Mouse (Mus musculus) forelimb bud, embryonic 11.5 days (tissue): ENCODE results near the gene Spats2.

Experiments used
- DNase-seq: peaks from one replicate; pipeline ENCODE4 v3.0.0-alpha.2; 2012; ENCODE audit warnings: low read depth, low spot score

The Spats2 gene

DNA sequence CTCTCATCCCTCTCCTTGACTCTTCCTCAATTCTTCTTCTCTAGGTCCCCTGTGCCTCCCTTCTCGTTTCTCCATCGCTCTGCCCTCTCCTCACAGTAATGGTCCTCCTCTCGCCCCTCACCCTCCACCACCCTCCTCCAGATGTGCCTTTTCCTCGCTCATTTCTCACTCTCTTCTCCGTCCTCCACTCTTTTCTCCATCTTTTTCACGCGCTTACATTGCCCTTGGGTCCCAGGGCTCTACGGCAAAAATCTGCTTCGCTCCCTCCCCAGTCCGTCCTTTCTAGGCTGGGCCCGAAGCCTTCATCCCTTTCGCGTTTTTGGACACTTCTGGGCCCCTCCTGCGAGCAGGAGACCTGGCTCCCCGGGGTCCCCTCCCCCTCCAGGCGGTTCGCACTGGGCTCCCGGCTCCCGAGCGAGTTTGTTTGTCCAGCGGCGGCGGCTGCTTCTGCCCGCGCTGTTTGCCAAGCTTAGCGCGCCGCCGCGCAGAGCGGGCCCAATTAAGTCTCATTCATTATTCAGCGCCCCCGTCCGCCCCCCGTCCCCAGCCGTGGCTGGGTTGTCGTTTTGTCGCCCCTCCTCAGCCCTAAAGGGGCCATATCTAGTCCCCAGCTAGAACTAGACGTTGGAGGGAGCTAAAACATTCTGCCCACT is 27.8 kb upstream of the Spats2 start:
- no peak for DNase-seq

DNA sequence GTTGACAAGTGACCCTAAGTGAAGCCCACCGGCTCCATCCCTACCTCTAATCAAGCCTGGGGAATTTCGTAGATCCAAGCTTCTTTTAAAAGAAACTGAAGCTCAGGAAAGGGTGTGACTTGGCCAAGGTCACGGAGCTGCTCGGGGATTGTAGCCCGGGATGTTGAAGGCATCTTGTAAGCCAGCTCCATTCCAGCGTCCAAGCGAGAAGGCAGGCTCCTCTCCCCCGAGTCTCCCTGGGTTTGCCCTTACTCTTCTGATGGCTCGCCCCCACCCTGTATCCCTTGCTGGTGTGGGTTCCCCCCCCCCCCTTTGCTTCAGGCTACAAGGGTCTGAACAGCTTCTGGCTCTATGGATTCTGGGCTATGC is 27.2 kb upstream of the Spats2 start:
- DNase-seq = no peak

DNA sequence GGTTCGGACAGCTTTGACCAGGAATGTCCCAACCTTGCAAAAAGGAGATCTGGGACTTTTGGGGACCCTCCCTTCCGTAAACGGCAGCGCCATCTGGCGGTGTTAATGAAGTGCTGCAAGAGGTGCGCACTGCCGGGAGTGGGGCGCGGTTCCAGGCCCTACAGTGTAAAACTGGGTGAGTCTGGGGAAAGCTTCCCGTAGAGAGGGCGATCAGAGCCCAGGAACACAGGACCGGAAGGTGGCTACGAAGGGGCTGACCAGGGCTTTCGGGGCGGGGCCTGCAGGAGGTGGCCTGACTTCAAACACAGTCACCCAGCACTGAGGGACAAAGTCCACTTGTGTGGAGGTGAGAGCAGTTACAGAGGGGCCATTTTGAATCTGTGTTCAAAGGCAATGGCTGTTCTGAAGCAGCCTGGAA is 26.6 kb upstream of the Spats2 start:
- peak; percentile 69 for DNase-seq

DNA sequence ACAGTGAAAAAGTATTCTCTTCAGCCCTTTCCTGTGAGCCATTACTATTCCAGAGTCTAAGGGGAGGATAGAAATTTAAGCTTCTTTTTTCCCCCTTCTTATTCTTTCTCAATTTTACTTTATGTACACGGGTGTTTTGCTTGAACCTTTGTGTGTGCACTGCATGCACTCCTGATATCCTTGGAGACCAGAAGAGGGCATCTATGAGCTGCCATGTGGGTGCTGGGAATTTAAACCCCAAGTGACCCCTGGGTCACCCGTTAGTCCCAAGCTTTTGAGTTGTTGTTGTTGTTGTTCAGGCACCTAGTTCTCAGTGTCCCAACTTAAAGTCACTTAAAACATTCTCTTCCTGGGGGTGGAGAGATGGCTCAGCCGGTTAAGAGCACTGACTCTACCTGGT is 25.7 kb upstream of the Spats2 start:
- DNase-seq = no peak

DNA sequence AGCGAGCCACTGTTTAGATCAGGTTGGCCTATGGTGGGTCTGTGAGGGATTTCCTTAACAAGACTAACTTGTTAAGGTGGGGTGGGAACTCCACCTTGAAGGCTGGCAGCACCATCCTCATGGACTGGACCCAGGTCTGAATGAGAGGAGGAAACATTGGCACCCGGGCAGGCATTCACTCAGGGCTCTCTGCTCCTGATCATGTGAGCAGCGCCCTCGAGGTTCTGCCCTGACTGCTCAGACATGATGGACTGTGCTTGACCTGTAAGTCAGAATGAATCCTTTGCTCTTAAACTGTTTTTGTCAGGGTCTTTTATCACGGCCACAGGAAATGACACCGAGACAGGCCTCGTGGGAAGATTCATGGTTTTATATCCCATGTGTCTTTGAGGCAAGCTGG is 20.5 kb upstream of the Spats2 start:
- no peak for DNase-seq

DNA sequence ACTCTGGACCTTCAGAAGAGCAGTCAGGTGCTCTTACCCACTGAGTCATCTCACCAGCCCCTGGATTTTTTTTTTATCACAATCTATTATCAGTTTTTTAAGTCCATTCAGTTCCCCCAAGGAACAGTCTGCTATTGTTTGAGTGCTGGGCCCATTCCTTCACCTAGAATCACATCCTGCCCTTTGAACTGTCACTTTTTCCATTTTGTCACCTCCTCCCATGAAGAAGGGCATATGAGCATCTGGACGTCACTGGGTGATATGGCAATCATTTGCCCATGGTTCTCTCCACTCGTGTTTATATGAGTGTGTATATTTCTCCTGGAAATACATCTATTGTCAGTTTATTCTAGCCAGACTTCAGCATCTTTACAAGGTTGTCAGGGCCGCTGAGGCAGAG is 17.9 kb upstream of the Spats2 start:
- no peak for DNase-seq

DNA sequence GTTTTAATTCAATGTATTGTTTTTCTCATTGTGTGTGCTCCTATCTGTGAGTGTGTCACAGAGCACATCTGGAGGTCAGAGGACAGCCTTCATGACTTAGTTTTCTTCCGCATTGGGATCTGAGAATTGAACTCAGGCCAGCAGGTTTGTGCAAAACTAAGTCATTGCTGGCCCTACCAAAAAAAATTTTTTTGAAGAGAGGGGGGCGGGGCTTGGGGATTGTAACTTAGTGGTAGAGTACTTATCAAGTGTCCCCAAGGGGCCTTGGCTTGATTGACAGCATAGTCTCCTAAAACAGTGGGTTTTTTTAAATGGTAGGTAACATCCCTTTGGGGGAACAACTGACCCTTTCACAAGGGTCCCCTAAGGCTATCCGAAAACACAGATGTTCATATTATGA is 14.6 kb upstream of the Spats2 start:
- DNase-seq = no peak

DNA sequence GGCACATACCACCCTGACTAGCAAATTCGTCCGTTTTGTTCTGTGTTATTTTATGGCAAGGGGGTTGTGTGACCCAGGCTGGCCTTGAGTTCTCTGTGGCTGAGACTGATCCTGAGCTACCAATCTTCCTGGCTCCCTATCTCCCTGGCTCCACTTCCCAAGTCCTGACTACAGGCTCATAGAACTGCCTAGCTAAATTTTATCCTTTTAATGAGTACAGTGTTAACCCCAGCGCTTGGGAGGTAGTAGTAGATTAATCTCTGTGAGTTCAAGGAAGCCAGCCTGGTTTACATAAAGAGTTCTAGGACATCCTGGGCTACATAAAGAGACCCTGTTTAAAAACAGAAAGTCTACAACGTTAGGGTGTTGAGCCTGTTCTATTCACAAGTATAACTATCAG is 13.9 kb upstream of the Spats2 start:
- DNase-seq = no peak

DNA sequence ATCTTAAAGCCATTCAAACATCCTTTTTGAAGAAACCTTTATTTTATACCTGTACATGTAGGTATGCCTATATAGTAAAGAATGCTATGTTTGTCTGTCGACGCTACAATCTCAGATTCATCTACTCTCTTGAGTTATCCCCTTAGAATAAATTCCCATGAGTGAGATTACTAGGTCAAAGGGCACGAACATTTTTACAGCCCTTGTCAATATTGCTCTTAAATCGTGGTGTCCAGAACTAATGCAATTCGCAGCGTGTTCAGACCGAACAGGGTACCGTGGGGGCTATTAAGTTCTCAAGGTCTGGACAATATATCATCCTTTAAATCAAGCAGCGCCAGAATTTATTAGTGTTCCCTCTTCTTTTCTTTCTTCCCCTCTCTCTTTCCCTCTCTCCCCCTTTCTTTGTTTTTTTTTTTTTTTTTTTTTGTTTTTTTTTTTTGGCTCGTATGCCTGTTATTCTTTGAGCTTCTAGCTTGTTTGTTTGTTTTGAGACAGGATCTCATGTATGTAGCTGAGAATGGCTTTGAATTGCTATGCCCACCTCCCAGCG is 12.8 kb upstream of the Spats2 start:
- no peak for DNase-seq

DNA sequence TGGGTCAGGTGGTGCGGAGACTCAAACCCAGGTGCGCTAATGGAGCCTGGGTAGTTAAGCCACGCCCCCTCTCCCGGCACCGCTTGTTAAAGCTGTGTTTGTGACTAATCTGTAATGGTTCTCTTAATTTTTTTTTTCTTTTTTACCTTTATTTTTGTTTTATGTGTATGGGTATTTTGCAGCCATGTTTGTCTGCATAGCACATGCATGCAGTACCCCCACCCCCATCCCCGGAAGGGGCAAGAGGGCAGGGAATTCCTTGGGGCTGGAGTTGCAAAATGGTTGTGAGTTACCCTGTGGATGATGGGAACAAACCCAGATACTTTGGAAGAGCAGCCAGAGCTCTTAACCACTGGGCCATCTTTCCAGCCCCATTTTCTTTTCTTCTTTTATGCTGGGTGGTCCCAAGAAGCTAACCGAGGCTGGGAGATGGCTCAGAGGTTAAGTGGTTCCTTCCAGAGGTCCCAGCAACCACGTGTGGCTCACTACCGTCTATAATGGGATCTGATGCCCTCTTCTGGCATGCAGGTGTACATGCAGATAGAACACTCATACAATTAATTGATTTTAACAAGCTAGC is 12.2 kb upstream of the Spats2 start:
- DNase-seq = no peak

DNA sequence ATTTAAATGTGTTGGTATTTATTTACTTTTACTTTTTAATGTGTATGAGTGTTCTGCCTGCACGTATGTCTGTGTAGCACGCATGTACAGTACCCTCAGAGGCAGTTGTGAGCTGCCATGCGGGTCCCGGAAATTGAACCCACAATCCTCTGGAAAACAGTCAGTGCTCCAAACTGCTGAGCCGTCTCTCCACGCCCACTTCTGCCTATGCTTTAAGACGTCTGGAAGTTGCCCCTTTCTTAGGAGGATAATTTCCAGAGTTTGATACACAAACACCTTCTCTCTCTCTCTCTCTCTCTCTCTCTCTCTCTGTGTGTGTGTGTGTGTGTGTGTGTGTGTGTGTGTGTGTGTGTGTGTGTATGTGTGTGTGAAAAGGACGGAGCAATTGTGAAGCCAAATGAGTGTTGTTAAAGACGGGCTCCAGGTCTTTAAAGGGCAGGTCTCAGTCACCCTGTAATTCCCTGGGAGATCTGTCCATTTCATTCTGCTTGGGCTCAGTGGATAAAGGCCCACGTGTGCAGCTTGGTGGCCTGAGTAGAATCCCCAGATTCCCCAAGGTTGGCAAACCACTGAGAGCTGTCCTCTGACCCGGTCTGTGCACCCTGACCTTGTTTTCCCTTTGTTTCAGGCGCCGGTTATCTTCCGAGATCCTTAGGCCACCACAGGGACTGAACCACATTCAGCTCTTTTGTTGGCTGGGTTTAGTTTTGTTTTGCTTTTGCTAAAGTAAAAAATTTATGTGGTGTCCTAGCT is 11.2 kb upstream of the Spats2 start:
- no peak for DNase-seq

DNA sequence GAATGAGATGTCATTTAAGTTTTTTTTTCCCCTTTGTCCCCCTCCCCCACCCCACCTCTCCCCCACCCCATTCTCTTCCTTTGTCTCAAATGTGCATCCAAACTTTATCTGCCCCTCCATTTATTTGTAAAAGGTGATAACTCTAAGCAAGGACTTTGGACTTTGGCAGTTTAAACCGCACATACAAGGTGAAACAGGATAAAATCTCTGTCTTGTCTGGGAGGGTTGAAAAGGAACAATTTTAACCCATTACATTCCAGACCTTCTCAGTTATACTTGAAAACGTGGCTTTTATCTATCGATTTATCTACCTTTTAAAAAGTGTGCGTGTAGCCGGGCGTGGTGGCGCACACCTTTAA is 10.7 kb upstream of the Spats2 start:
- DNase-seq = no peak

DNA sequence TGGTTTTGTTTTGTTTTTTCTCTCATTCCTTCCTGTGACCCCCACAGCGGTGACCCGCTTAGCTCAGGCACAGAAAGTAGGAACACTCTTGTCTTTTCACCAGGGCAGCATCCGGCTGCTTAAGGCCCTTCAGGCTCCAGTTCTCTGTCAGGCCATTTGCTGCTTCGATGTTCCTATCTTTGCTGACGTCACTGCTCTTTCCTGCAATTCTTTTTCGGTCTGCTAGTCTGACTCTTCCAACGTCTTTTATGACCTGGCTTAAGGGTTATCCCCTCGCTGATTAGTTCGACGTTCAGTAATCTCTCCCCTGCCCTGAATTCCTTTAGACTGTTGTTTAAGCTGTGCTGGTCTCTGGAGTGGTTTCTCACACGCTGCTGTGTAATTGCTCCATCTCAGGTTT is 9.2 kb upstream of the Spats2 start:
- no peak for DNase-seq

DNA sequence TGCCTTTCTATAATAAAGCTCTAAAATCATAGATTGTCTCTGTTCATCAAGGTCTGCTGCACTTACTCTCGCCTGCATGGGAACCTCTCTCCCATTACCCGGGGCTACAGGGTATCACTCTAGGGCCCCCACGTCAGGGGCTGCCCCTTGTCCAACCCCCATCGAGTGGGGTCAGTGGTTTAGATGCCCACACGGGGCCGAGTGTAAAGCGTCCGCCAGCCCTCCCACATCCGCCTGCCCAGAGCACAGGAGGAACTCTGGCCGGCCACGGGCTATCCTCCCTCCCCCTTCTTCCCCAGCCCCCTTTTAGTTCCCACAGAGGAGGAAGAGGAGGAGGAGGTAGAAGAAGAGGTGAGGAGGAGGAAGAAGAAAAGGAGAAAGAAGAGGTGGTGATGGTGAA is 4.9 kb upstream of the Spats2 start:
- no peak for DNase-seq

DNA sequence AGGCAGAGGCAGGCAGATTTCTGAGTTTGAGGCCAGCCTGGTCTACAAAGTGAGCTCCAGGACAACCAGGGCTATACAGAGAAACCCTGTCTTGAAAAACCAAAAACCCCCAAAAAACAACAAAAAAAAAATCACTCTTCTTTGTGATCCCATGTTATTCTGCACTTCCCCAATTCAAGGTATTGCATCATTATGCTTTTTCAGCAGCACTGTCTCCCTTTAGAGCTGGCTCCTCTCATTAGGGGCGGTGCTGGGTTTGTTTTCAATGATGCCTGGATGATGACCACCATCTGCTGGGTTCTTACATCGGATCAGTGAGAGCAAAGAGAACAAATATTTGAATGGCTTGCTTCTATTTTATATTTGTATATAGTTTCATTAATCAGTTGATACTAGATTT is 3.1 kb upstream of the Spats2 start:
- no peak for DNase-seq

DNA sequence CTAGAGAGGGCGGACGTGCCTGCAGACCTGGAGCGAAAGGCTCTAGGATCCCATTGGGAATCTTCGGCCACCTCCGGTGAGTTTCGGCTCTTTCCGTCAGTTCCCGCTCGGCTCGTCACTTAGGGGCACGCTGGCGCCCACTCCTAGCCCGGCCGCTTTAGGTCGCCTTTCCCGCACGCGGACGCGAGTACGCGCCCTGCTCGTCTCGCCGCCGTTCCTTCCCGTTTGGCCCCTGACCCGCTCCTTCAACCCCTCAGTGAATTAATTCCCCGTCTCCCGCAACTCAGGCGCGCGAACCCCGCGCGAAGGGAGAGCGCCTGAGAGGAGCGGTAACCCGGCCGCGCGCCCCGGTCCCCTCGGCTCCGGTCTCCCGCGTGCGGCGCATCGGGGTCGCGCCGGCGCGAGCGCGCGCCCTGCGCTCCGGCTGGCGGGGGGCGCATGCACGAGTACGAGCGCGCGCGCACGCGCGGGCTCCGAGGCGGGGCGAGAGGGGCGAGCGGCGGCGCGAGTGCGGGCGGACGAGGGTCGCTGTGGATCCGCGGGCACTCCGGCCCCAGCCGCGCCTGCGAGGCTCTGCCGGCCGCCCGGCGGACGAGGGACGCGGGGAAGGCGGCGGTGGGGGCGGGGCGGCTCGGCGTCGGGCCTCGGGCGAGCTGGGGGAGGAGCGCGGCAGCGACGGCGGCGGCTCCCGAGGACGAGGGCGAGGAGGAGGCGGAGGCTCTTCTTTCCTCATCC is 532 bp downstream of the Spats2 start:
- peak; percentile 95 for DNase-seq

DNA sequence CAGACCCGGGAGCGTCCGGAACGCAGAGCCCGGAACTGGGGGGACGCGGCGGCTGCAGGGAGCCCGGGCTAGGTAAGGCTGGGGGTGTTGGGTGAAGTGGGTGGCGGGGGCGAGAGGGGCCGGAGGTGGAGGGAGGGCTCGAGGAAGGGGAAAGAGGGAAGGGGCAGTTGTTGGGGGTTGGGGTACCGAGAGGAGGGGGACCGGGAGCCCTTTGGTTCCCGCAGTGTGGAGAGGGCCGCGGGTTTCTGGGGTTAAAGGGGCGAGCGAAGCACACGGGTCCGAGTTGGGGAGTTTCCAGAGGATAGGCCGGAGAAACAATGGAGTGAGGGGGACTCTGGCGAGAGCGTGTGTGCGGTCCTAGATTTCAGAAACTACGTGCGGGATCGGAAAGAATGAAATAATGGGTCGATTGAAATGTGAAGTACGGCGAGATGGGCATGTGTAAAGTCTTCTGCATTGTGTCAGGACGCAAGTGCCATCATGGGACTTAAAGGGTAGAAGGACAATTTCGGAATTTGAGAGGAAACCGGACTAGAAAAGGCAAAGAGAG is 1.2 kb downstream of the Spats2 start:
- peak; percentile 46 for DNase-seq

DNA sequence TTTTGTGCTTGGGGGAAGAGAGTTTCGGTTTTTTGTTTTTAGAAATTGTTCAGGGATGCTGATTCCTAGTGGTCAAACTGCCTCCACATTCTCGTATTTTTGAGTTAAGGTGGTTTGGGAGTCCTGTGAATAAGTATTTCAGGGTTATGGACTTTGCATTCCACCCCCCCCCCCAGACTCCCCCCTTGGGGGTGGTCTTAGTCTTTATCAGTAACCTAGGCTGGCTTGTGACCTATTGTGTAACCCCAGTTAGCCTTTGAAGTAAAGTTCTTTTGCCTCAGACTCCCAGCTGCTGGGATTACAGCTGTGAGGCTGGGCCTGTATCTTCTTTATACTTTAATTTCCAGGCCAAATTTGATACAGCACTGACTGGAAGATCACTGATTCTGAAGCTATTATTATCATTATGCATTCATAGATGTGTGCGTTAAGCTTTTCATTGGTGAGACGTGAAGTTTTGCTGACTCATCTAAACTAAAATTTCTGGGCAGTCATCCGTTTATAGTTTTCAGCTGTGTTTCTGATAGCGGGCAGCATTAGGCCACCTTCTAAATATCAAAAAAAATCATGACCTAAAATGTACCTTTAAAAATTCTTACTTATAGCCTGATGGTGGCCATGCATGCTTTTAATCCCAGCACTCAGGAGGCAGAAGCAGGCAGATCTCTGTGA is 2.3 kb downstream of the Spats2 start:
- no peak for DNase-seq

DNA sequence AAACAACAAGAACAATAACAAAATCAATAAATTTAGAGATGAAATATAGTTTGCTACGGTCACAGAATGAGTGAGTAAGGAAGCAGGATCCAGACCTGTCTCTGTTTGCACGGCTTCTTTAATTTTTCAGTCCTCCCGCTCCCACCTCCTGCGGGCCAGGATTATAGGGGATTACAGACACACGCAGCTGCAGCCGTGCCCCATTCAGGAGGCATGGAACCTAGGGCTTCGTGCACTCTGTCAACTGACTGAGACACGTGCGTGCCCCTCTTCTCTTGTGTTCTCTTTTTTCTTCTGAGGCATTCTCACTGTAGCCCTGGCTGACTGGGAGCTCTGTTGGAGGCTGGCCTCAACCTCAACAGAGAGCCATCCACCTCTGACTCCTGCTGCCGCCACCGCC is 3.7 kb downstream of the Spats2 start:
- no peak for DNase-seq

DNA sequence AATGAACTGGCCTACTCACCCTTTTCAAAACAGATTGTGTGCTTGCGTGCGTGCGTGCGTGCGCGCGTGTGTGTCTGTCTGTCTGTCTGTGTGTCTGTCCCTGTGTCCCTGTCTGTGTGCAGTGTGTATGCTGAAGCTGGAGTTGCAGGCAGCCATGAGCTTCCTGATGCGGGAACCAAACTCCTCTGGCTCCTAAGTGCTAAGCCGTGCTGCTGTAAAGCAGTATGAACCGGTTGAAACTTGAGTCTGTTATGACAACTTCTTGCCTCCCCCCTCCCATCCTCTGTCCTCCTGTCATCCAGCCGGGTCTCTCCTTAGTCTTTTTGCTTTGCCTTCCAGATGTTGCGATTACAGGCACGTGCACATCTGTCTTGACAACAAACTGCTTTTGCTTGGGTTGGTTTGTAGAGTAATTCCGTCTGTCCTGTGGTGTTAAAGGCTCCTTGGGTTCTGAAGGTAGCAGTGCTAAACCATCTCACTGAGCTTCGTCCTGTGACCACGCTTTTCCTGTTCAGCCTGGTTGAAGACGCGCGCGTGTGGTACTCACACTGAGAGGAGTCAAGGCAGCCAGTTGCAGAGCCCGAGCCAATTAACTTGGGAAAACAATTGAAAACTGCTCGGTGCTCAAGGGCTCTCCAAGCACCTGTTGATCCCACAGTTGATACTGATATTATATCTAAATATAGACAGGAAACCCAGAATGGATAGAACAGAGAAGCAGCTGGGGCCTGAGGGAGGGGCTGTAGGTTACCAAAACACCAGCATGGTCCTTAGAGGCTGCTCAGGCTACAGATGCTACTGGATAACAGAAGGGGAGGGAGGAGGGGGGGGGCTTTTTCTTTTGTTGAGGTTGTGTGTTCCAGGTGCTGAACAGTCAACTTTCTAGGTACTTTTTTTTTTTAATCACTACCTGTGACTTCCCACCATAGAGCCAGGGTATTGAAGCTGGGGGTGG is 4.5 kb downstream of the Spats2 start:
- DNase-seq = peak; percentile 21
